Mouse (Mus musculus) liver, postnatal 0 days (tissue): ENCODE data around the gene Shroom4.

Source experiments
- CTCF ChIP-seq: sonication (generic); IDR thresholded peaks from 2 replicates; pipeline ENCODE4 v1.5.1; 2016; ENCODE audit warnings: antibody characterized with exemption, low read depth
- EP300 ChIP-seq: IDR thresholded peaks from 2 replicates; pipeline ENCODE4 v1.6.1; 2016; ENCODE audit warnings: antibody characterized with exemption, low read depth, mild to moderate bottlenecking

- TF ChIP-seq EP300: no peak
- TF ChIP-seq CTCF: no peak
Measured at GRCm38 (mm10) chrX:6435260-6435659, 35.6 kb downstream of the Shroom4 start.
